Mouse (Mus musculus) midbrain, embryonic 16.5 days (tissue): Measurements from ENCODE around the gene Bmper. TPM values are rescaled to one million over a fixed set of nuclear protein-coding genes. Genes with fewer than 3 reads are reported as not detected.

Experiments
- ATAC-seq: fragments of 200-750 bp; cut with Nextera tagmentation; 2 replicates; pipeline ENCODE4 v1.8.0; 2017; ENCODE audit warnings: moderate TSS enrichment
- H3K27ac ChIP-seq: fragments of 300-500 bp; sonication (generic); 2 replicates; pipeline ENCODE4 v1.5.1; 2014; ENCODE audit warnings: mild to moderate bottlenecking, low read length, mixed read lengths
- H3K27me3 ChIP-seq: fragments of 300-500 bp; sonication (generic); 2 replicates; pipeline ENCODE4 v1.6.1; 2014; ENCODE audit warnings: low read depth, low read length, mixed read lengths; ENCODE audit not compliant: control insufficient read depth, insufficient read depth
- H3K36me3 ChIP-seq: fragments of 300-500 bp; sonication (generic); 2 replicates; pipeline ENCODE4 v1.6.1; 2014; ENCODE audit warnings: mild to moderate bottlenecking, low read length, moderate library complexity, mixed read lengths; ENCODE audit not compliant: control insufficient read depth, insufficient read depth
- H3K4me1 ChIP-seq: fragments of 300-500 bp; sonication (generic); 2 replicates; pipeline ENCODE4 v1.6.1; 2014; ENCODE audit warnings: mild to moderate bottlenecking, low read length, mixed read lengths; ENCODE audit not compliant: control insufficient read depth, insufficient read depth
- H3K4me2 ChIP-seq: fragments of 300-500 bp; sonication (generic); 2 replicates; pipeline ENCODE4 v1.6.1; 2014; ENCODE audit warnings: mild to moderate bottlenecking, low read length, mixed read lengths
- H3K4me3 ChIP-seq: fragments of 300-500 bp; sonication (generic); 2 replicates; pipeline ENCODE4 v1.5.1; 2014; ENCODE audit warnings: low read depth, mild to moderate bottlenecking, low read length, moderate library complexity, mixed read lengths
- H3K9ac ChIP-seq: fragments of 300-500 bp; sonication (generic); 2 replicates; pipeline ENCODE4 v1.6.1; 2014; ENCODE audit warnings: low read depth, low read length, mixed read lengths
- H3K9me3 ChIP-seq: fragments of 300-500 bp; sonication (generic); replicated peaks from 2 replicates; pipeline ENCODE4 v1.6.1; 2014; ENCODE audit warnings: mild to moderate bottlenecking, low read length, mixed read lengths; ENCODE audit not compliant: control insufficient read depth, poor library complexity, severe bottlenecking
- WGBS: fragments of 180-500 bp; shearing (Covaris S2); extraction: QIAGEN DNeasy Blood & Tissue Kit; methylation state at CpG from one replicate; pipeline ENCODE4 v1.1.7; 2014; 5-methylcytosine and 5-hydroxymethylcytosine counted together
- polyA plus RNA-seq: library from polyadenylated mRNA; unstranded; fragments of >200 nt; fragmentation: Nextera tagmentation; extraction: Ambion mirVana; gene quantifications from 2 replicates; pipeline ENCODE4 v1.2.1, GENCODE M21; 2015

The Bmper gene
- polyA plus RNA-seq, 1 experiment from 2014 or later, result 9.6 TPM

- no peak overlapping the region for H3K4me3 ChIP-seq
- H3K27ac ChIP-seq, result no peak overlapping the region
- H3K36me3 ChIP-seq, result no peaks in the 10 kb centered on the region
- H3K27me3 ChIP-seq, result no peaks in the 10 kb centered on the region
- no peaks in the 10 kb centered on the region for H3K4me1 ChIP-seq
- H3K4me2 ChIP-seq, result no peak overlapping the region
- H3K9ac ChIP-seq, result no peak overlapping the region
- WGBS, result 76% methylated on average over 4 of the region's 4 CpGs
- no peaks in the 10 kb centered on the region for H3K9me3 ChIP-seq
- ATAC-seq, result no peak
Measured at GRCm38 (mm10) chr9:23306226-23306625, 83.3 kb downstream of the Bmper start.

- WGBS, result 95% methylated on average over 2 of the region's 2 CpGs
- Histone ChIP-seq H3K9me3 (no peaks in the 10 kb centered on the region), H3K4me2 (no peak overlapping the region), H3K27ac (no peak overlapping the region), H3K27me3 (no peaks in the 10 kb centered on the region), H3K4me3 (no peak overlapping the region), H3K9ac (no peak overlapping the region), H3K36me3 (no peaks in the 10 kb centered on the region), H3K4me1 (no peaks in the 10 kb centered on the region)
- ATAC-seq, result no peak
Measured at GRCm38 (mm10) chr9:23307835-23308234, 85.0 kb downstream of the Bmper start.

GRCm38 (mm10) chr9:23310953-23311352 lies 88.1 kb downstream of the Bmper start:
- Histone ChIP-seq H3K27ac (no peak overlapping the region), H3K4me2 (no peak overlapping the region), H3K9ac (no peak overlapping the region), H3K9me3 (no peaks in the 10 kb centered on the region), H3K36me3 (no peaks in the 10 kb centered on the region), H3K27me3 (no peaks in the 10 kb centered on the region), H3K4me1 (no peaks in the 10 kb centered on the region), H3K4me3 (no peak overlapping the region)
- WGBS, result 85% methylated on average over 3 of the region's 3 CpGs
- ATAC-seq, result no peak

- Histone ChIP-seq H3K9ac (no peak overlapping the region), H3K4me3 (no peak overlapping the region), H3K9me3 (no peaks in the 10 kb centered on the region), H3K36me3 (no peaks in the 10 kb centered on the region), H3K4me1 (no peaks in the 10 kb centered on the region), H3K27me3 (no peaks in the 10 kb centered on the region), H3K4me2 (no peak overlapping the region), H3K27ac (no peak overlapping the region)
- ATAC-seq, result no peak
Measured at GRCm38 (mm10) chr9:23311956-23312355, 89.1 kb downstream of the Bmper start.

GRCm38 (mm10) chr9:23312877-23313276 lies 90.0 kb downstream of the Bmper start:
- Histone ChIP-seq H3K4me2 (no peak overlapping the region), H3K4me3 (no peak overlapping the region), H3K27me3 (no peaks in the 10 kb centered on the region), H3K4me1 (no peaks in the 10 kb centered on the region), H3K36me3 (no peaks in the 10 kb centered on the region), H3K9me3 (no peaks in the 10 kb centered on the region), H3K9ac (no peak overlapping the region), H3K27ac (no peak overlapping the region)
- ATAC-seq, result no peak
- 93% methylated on average over 2 of the region's 2 CpGs for WGBS

- no peak overlapping the region for H3K9ac ChIP-seq
- WGBS, result 97% methylated on average over 5 of the region's 5 CpGs
- ATAC-seq, result no peak
Measured at GRCm38 (mm10) chr9:23315631-23316330, 92.9 kb downstream of the Bmper start.

GRCm38 (mm10) chr9:23327830-23328229 lies 105.0 kb downstream of the Bmper start:
- no peaks in the 10 kb centered on the region for H3K4me1 ChIP-seq
- no peak for ATAC-seq

More at GRCm38 (mm10) chr9:23315631-23316330, 92.9 kb downstream of the Bmper start:
- no peaks in the 10 kb centered on the region for H3K4me1 ChIP-seq
- H3K27me3 ChIP-seq, result no peaks in the 10 kb centered on the region
- H3K4me2 ChIP-seq, result no peak overlapping the region
- no peaks in the 10 kb centered on the region for H3K36me3 ChIP-seq
- no peak overlapping the region for H3K4me3 ChIP-seq
- no peak overlapping the region for H3K27ac ChIP-seq
- no peaks in the 10 kb centered on the region for H3K9me3 ChIP-seq

GRCm38 (mm10) chr9:23333041-23333622 lies 110.3 kb downstream of the Bmper start:
- Histone ChIP-seq H3K9me3 (no peaks in the 10 kb centered on the region; the same call in 1 of the 2 replicates), H3K27ac (no peak overlapping the region), H3K9ac (no peak overlapping the region), H3K4me3 (no peak overlapping the region), H3K36me3 (no peaks in the 10 kb centered on the region), H3K27me3 (no peaks in the 10 kb centered on the region), H3K4me2 (no peak overlapping the region), H3K4me1 (no peaks in the 10 kb centered on the region)
- WGBS, result 58% methylated on average over 3 of the region's 3 CpGs
- ATAC-seq, result no peak

More at GRCm38 (mm10) chr9:23327830-23328229, 105.0 kb downstream of the Bmper start:
- H3K27me3 ChIP-seq, result no peaks in the 10 kb centered on the region
- no peak overlapping the region for H3K4me2 ChIP-seq
- H3K9ac ChIP-seq, result no peak overlapping the region
- H3K27ac ChIP-seq, result no peak overlapping the region
- 85% methylated on average over 3 of the region's 3 CpGs for WGBS
- no peaks in the 10 kb centered on the region for H3K9me3 ChIP-seq
- no peak overlapping the region for H3K4me3 ChIP-seq
- no peaks in the 10 kb centered on the region for H3K36me3 ChIP-seq

GRCm38 (mm10) chr9:23340551-23340950 lies 117.7 kb downstream of the Bmper start:
- H3K27ac ChIP-seq, result no peak overlapping the region
- H3K9me3 ChIP-seq, result no peaks in the 10 kb centered on the region; the same call in 1 of the 2 replicates
- H3K4me2 ChIP-seq, result no peak overlapping the region
- H3K9ac ChIP-seq, result no peak overlapping the region
- no peak for ATAC-seq
- no peaks in the 10 kb centered on the region for H3K36me3 ChIP-seq
- H3K27me3 ChIP-seq, result no peaks in the 10 kb centered on the region
- no peak overlapping the region for H3K4me3 ChIP-seq
- H3K4me1 ChIP-seq, result no peaks in the 10 kb centered on the region
